Mouse (Mus musculus) C3H10T1/2 (cell line): ENCODE measurements around the gene Adam30. TPM values are rescaled to one million over a fixed set of nuclear protein-coding genes. Genes with fewer than 3 reads are reported as not detected.

Source experiments
- polyA plus RNA-seq, 2 experiments: library from polyadenylated mRNA; unstranded; fragments of >200 nt; fragmentation: generic; extraction: Trizol; gene quantifications; one replicate each; pipeline ENCODE4 v1.2.1; 2012; ENCODE audit warnings: missing spikeins in 2 of 2

Adam30 gene
- under 1 TPM in 1 of 2 experiments, not detected in 1; 0.01 TPM for polyA plus RNA-seq

GRCm38 (mm10) chr3:98160330-98160729 is at the start of gene Adam30:
Gene Adam30, plus strand, starts transcription at chr3:98160630.

Other genes starting within 250 kb of the Adam30 start
- 10 to 100 TPM in 1 of 2 experiments, under 1 TPM in 1; 0.77 to 10.7 TPM for gene Notch2, start 147.1 kb upstream of the Adam30 start, polyA plus RNA-seq
- not detected for gene Reg4, start 61.5 kb downstream of the Adam30 start, polyA plus RNA-seq
- gene Hmgcs2, start 119.8 kb downstream of the Adam30 start, polyA plus RNA-seq, result under 1 TPM in 1 of 2 experiments, not detected in 1; 0.15 TPM
- gene Phgdh, start 179.4 kb downstream of the Adam30 start, polyA plus RNA-seq, result 100 to 1,000 TPM; 120 to 620 TPM
- gene Zfp697, start 221.8 kb downstream of the Adam30 start, polyA plus RNA-seq, result 1 to 10 TPM; 1.5 TPM